Mouse (Mus musculus): ENCODE measurements around the gene Cacnb1. TPM values are rescaled to one million over a fixed set of nuclear protein-coding genes. Genes with fewer than 3 reads are reported as not detected.

The Cacnb1 gene
- polyA plus RNA-seq, 1 experiment from 2014 or later: 5.8 TPM

DNA sequence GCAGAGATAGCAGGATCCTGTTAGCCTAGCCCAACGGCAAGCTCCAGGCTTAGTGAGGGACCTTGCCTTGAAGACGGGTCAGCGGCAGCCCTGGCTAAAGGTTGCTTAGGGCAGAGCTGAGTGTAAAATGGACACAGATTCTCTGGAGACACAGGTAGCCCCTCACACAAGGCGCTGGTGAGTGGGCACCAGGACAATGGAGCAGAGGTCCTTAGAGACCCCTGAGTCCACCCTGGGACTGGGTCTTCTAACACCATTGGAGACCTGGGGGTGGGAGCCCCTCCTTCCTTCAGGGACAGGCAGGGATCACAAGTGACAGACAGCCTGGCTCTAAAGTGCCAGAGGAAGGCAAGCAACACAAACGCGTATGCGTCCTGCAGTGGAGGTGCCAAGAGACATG, 52.1 kb downstream of the Cacnb1 start:
- Histone ChIP-seq H3K4me3 (no peak overlapping the region), H3K9me3 (replicated peaks) (no peaks in the 10 kb centered on the region), H3K4me1 (replicated peaks) (peaks cover 19% of the 10 kb centered on the region), H3K4me2 (peak overlapping the region; percentile 45), H3K36me3 (no peaks in the 10 kb centered on the region), H3K9ac (no peak overlapping the region), H3K27me3 (0 out of 2 replicates have a peak, but pooled peaks cover 5% of the 10 kb centered on the region), H3K27ac (peak overlapping the region; percentile 42)
- ATAC-seq (replicated peaks; ENCODE audit: insufficient number of reproducible peaks, insufficient read depth, low FRiP score, low read depth): no peak
- WGBS: 62% methylated on average over 7 of the region's 7 CpGs

DNA sequence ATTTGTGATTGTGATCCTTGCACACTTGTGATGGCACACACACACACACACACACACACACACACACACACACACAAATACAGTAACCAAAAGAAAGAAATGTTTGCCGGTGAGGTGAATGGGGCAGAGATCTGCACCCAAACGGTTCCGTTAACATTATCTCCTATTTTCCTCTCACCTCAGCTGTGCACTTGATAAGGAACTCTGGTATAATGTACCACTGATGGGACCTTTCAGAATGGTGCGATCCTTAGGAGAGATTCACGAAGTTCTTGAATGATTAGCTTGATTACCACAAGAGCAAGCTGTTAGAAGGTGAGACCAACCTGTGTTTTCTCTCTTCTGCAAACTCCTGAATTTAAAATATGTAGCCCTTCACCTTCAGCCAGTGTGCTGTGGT, 54.4 kb downstream of the Cacnb1 start:
- Histone ChIP-seq H3K9ac (no peak overlapping the region), H3K9me3 (replicated peaks) (no peaks in the 10 kb centered on the region), H3K4me1 (replicated peaks) (peaks cover 19% of the 10 kb centered on the region), H3K36me3 (no peaks in the 10 kb centered on the region), H3K4me2 (no peak overlapping the region), H3K27me3 (0 out of 2 replicates have a peak, but pooled peaks cover 10% of the 10 kb centered on the region), H3K27ac (no peak overlapping the region), H3K4me3 (no peak overlapping the region)
- 51% methylated on average over 5 of the region's 5 CpGs for WGBS
- no peak for ATAC-seq (replicated peaks; ENCODE audit: insufficient number of reproducible peaks, insufficient read depth, low FRiP score, low read depth)

DNA sequence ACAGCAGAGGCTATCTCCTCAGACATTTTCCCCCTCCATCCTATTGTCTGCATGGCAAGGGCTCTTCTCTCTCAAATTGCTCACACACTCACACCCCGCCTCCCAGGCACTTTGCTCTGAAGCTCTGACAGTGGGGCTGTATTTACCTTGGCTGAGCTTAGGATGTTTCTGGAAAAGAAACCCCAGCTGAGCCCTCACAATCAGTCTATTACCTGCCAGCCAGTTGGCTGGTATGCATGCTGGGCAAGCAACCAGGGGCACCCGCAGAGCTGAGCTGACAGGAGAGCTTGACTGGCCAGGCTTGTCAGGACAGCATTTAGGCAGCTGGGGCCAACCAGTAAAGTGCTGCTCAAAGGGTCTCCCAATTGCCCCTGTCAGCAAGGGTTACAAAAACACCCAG, 55.7 kb downstream of the Cacnb1 start:
- 0 out of 2 replicates have a peak, but pooled peaks have one; percentile 27 for ATAC-seq (replicated peaks; ENCODE audit: insufficient number of reproducible peaks, insufficient read depth, low FRiP score, low read depth)

DNA sequence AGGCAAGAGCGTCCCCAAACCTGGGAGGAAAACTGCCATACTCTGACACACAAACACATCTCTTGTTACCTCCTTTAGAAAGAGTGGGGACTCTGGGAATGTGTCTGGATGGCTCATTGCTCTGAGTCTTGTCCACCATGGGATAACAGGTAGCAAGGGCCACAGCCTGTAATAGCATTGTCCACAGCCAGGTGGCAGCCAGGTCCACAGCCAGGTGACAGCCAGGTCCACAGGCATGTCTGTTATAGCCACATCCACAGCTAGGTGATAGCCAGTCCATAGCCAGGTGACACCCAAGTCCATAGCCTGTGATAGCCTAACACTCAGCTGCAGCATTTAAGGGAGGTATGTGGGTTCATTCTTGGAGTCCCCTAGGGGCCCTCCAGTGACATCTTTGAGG, 61.9 kb downstream of the Cacnb1 start:
- Histone ChIP-seq H3K27ac (no peak overlapping the region), H3K4me1 (replicated peaks) (no peaks in the 10 kb centered on the region), H3K36me3 (no peaks in the 10 kb centered on the region), H3K4me3 (no peak overlapping the region), H3K9ac (no peak overlapping the region), H3K27me3 (peaks cover 5% of the 10 kb centered on the region; the same call in 1 of the 2 replicates), H3K9me3 (replicated peaks) (no peaks in the 10 kb centered on the region), H3K4me2 (no peak overlapping the region)
- 95% methylated on average over 1 of the region's 1 CpGs for WGBS
- no peak for ATAC-seq (replicated peaks; ENCODE audit: insufficient number of reproducible peaks, insufficient read depth, low FRiP score, low read depth)

More for the DNA sequence above, 55.7 kb downstream of the Cacnb1 start:
- Histone ChIP-seq H3K27ac (no peak overlapping the region), H3K36me3 (no peaks in the 10 kb centered on the region), H3K9me3 (replicated peaks) (no peaks in the 10 kb centered on the region), H3K9ac (no peak overlapping the region), H3K4me1 (replicated peaks) (peaks cover 19% of the 10 kb centered on the region), H3K27me3 (peaks cover 10% of the 10 kb centered on the region; the same call in 1 of the 2 replicates), H3K4me2 (no peak overlapping the region), H3K4me3 (no peak overlapping the region)
- 27% methylated on average over 2 of the region's 2 CpGs for WGBS

DNA sequence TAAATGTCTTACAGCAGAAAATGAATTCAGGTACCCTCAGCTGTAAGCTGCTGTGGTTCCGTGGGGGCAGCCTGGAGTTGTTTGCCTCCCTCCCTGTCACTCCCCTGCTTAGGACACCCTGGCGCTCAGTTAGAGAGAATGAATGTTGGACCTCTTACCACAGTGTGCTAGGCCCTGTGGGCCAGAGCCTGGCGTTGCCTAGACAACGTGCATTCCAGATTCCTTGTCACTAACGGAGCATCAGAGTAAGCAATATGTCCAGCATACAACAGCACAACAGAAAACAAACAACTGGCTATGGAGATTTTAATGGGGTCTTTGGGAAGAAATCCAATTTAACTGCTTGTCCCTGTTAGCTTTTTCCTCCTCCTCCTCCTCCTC, 63.5 kb downstream of the Cacnb1 start:
- H3K4me3 ChIP-seq: no peak overlapping the region
- no peaks in the 10 kb centered on the region for H3K36me3 ChIP-seq
- H3K4me1 ChIP-seq (replicated peaks): peaks cover 12% of the 10 kb centered on the region
- 55% methylated on average over 5 of the region's 5 CpGs for WGBS
- no peak overlapping the region for H3K4me2 ChIP-seq
- H3K27ac ChIP-seq: no peak overlapping the region
- no peaks in the 10 kb centered on the region for H3K9me3 ChIP-seq (replicated peaks)
- H3K27me3 ChIP-seq: no peaks in the 10 kb centered on the region; the same call in 1 of the 2 replicates
- H3K9ac ChIP-seq: no peak overlapping the region
- ATAC-seq (replicated peaks; ENCODE audit: insufficient number of reproducible peaks, insufficient read depth, low FRiP score, low read depth): no peak

DNA sequence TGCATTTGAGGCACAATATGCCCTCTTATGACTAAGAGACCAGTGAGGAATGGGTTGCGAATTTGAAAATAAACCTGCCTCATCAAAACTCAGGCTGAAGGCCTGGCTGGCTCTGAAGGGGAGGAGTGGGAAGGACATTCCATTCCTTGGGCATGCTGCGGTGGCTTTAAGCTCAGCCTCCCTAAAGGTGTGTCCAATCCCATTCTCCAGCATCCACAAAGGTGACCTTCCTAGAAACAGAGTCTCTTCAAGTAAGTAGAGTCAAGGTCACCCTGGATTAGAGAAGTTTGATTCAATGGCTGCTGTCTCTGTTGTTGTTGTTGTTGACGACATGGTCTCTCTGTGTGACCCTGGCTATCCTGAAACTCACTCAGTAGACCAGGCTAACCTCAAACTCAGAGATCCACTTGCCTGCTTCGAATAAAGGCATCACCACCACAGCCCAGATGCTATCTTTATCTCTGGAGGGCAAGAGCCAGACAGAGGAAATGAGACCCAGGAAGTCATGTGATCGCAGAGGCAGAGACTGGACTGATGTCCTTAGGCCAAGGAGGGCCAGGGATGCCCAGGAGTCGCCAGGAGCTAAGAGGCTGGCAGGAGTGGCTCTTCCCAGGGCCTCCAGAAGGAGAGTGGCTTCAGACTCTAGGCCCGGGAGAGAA, 64.1 kb downstream of the Cacnb1 start:
- 73% methylated on average over 7 of the region's 7 CpGs for WGBS
- Histone ChIP-seq H3K4me2 (no peak overlapping the region), H3K4me1 (replicated peaks) (peaks cover 14% of the 10 kb centered on the region), H3K9me3 (replicated peaks) (no peaks in the 10 kb centered on the region), H3K9ac (no peak overlapping the region), H3K27me3 (peaks cover 2% of the 10 kb centered on the region; the same call in 1 of the 2 replicates), H3K27ac (no peak overlapping the region), H3K4me3 (no peak overlapping the region), H3K36me3 (no peaks in the 10 kb centered on the region)
- ATAC-seq (replicated peaks; ENCODE audit: insufficient number of reproducible peaks, insufficient read depth, low FRiP score, low read depth): no peak

DNA sequence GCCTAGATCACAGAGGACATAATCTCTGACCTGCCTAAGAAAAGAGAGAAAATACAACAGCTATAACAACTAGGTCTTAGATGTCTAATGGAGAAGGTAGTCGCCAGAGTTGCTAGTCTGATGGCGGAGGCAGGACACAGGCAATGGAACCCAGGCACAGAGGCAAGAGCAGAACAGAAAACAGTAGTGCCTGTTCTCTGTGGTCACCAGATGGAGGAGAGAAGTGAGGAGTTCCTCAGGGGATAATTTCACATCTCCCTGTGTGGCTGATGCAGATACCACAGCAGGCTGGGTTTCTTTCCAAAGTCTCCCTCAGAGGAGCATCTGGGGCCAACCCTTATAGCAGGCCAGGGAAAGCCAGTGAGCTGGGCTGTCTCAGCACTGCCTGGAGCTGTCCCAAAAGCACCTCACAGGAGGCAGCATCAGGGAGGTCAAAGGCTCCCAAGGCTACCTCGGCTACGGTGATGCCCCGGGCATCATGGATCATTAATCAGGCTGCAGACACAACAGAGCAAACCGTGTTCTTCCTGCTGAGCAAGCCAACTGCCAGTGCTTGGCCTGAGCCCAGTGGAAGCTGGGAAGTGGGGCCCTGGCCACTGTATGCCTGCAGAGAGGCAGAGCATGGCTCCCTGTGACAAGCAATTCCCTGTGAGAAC, 65.8 kb downstream of the Cacnb1 start:
- no peak overlapping the region for H3K9ac ChIP-seq
- no peak overlapping the region for H3K4me3 ChIP-seq
- H3K4me2 ChIP-seq: no peak overlapping the region
- H3K4me1 ChIP-seq (replicated peaks): peaks cover 14% of the 10 kb centered on the region
- no peaks in the 10 kb centered on the region for H3K9me3 ChIP-seq (replicated peaks)
- H3K27ac ChIP-seq: no peak overlapping the region
- H3K27me3 ChIP-seq: peaks cover 2% of the 10 kb centered on the region; the same call in 1 of the 2 replicates
- ATAC-seq (replicated peaks; ENCODE audit: insufficient number of reproducible peaks, insufficient read depth, low FRiP score, low read depth): no peak
- no peaks in the 10 kb centered on the region for H3K36me3 ChIP-seq
- WGBS: 70% methylated on average over 6 of the region's 6 CpGs

DNA sequence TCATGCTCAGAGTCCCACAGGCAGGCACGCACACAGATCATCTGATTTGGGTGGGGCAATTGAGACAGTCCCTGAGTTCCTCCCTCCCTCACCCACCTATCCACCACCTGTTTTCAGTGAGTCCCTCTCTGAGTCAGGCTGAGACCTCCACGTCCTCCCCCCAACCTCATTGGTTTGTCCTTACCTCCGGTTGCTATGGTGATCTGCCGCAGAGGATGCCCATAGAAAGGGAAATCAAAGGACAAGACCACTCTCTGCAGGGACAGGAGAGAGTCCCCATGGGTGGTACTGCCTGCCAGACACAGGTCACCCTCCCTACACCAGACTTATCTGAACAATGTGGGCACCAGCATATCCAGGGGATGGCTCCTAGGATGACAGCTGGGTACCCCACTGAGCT, 66.9 kb downstream of the Cacnb1 start:
- peaks cover 2% of the 10 kb centered on the region; the same call in 1 of the 2 replicates for H3K27me3 ChIP-seq
- H3K4me3 ChIP-seq: no peak overlapping the region
- H3K9me3 ChIP-seq (replicated peaks): no peaks in the 10 kb centered on the region
- no peaks in the 10 kb centered on the region for H3K36me3 ChIP-seq
- 64% methylated on average over 4 of the region's 4 CpGs for WGBS
- H3K9ac ChIP-seq: no peak overlapping the region
- H3K4me2 ChIP-seq: no peak overlapping the region
- ATAC-seq (replicated peaks; ENCODE audit: insufficient number of reproducible peaks, insufficient read depth, low FRiP score, low read depth): no peak
- H3K27ac ChIP-seq: no peak overlapping the region
- peaks cover 14% of the 10 kb centered on the region for H3K4me1 ChIP-seq (replicated peaks)

DNA sequence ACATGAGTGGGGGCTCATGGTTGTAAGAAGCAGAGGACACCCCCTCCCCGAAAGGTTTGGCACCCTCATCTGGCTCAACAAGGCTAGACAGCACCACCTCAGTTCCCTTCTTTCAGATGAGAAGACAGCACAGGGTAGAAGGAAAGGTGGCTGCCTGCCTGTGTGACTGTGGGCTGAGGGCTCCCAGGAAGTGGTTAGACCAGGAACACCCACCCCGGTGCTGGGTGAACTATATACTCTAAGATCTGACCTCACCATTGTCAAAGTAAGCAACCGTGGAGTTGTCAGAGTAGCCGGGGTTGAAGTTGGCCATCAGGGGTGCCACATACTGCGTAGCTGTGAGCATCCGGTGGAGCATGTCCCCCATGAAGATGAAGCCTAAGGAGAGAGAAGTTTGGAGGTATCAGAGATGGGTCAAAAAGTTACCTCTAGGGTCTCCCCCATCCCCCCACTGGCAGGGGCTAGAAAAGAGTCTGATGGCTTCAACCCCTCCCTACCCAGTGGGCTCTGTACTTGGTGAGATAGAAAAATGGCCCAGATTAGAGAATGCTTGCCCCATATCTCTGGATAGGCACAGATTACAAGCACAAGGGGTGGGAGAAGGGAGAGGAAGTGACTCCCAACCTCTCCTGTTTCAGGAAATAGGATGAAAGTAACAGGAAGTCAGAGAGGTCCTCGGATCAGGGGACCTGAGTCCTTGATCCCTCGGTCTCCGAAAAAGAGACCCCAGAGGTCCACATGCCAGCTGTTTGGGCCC, 67.5 kb downstream of the Cacnb1 start:
- Histone ChIP-seq H3K27me3 (peaks cover 2% of the 10 kb centered on the region; the same call in 1 of the 2 replicates), H3K4me2 (no peak overlapping the region), H3K4me1 (replicated peaks) (peaks cover 14% of the 10 kb centered on the region), H3K4me3 (no peak overlapping the region), H3K27ac (no peak overlapping the region), H3K9ac (no peak overlapping the region), H3K36me3 (no peaks in the 10 kb centered on the region), H3K9me3 (replicated peaks) (no peaks in the 10 kb centered on the region)
- ATAC-seq (replicated peaks; ENCODE audit: insufficient number of reproducible peaks, insufficient read depth, low FRiP score, low read depth): no peak
- 79% methylated on average over 9 of the region's 9 CpGs for WGBS

DNA sequence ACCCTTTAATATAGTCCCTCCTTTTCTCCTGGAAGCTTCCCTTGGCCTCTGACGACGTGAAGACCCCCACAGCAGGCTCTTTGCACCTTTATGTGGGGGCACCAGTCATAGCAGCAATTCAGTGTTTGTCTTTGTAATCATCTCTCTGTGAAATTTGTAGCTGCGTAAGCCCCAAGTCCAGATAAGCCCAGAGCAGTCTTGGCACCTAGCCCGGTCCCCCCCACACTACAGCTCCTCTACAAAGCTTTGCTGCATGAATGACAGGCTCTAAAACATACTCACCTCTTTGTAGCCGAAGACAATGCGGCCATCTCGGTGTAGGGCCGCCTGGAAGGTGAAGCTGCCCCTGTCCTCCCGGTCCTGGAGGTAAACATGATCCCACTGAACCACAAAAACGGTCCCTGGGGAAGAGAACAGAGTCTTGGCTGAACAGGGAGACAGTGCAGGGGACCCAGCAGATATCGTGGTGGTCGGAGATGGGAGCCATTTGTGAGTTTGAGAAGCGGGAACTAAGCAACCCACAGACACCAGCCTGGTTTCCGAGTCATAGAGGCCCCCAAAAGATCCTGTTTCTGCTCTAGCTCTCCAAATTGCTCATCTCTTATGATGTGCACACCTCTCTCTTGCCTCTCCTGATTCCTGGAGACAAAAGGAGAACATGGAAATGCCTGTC, 68.2 kb downstream of the Cacnb1 start:
- peaks cover 14% of the 10 kb centered on the region for H3K4me1 ChIP-seq (replicated peaks)
- no peak overlapping the region for H3K27ac ChIP-seq
- H3K9ac ChIP-seq: no peak overlapping the region
- H3K4me3 ChIP-seq: no peak overlapping the region
- WGBS: 34% methylated on average over 14 of the region's 14 CpGs
- H3K4me2 ChIP-seq: peak overlapping the region; percentile 23; the same call in 1 of the 2 replicates
- ATAC-seq (replicated peaks; ENCODE audit: insufficient number of reproducible peaks, insufficient read depth, low FRiP score, low read depth): no peak
- no peaks in the 10 kb centered on the region for H3K9me3 ChIP-seq (replicated peaks)
- no peaks in the 10 kb centered on the region for H3K36me3 ChIP-seq
- H3K27me3 ChIP-seq: peaks cover 2% of the 10 kb centered on the region; the same call in 1 of the 2 replicates

DNA sequence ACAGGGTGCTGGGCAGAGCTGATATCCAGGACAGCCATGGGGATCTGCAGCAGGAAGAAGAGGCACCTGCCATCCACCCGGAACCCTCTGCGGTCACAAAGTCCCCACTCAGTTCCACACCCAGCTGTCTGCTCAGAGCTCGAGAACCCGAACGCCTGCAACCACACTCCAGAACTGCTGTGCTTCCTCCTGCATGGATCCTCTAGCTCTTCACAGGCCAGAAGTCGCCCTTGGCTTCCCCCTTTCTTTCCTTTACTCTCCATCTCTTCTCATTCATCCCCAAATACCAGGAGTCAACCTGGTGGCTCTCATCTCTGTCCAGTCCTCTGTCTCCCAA, 68.9 kb downstream of the Cacnb1 start:
- H3K4me2 ChIP-seq: no peak overlapping the region
- H3K4me3 ChIP-seq: no peak overlapping the region
- peaks cover 14% of the 10 kb centered on the region for H3K4me1 ChIP-seq (replicated peaks)
- no peak for ATAC-seq (replicated peaks; ENCODE audit: insufficient number of reproducible peaks, insufficient read depth, low FRiP score, low read depth)
- 79% methylated on average over 6 of the region's 6 CpGs for WGBS
- H3K27ac ChIP-seq: no peak overlapping the region
- no peaks in the 10 kb centered on the region for H3K9me3 ChIP-seq (replicated peaks)
- H3K36me3 ChIP-seq: no peaks in the 10 kb centered on the region
- no peak overlapping the region for H3K9ac ChIP-seq
- H3K27me3 ChIP-seq: peaks cover 2% of the 10 kb centered on the region; the same call in 1 of the 2 replicates
